Mouse (Mus musculus) liver, embryonic 16.5 days (tissue): Measurements from ENCODE around the gene Efna5. TPM values are rescaled to one million over a fixed set of nuclear protein-coding genes. Genes with fewer than 3 reads are reported as not detected.

Experiments
- ATAC-seq: fragments of 200-750 bp; cut with Nextera tagmentation; 2 replicates; pipeline ENCODE4 v1.8.0; 2017; ENCODE audit warnings: low read depth, mild to moderate bottlenecking, moderate number of reproducible peaks, moderate library complexity
- H3K27ac ChIP-seq: fragments of 300-500 bp; sonication (generic); 2 replicates; pipeline ENCODE4 v1.5.1; 2014; ENCODE audit warnings: mild to moderate bottlenecking, low read length
- H3K27me3 ChIP-seq: fragments of 300-500 bp; sonication (generic); 2 replicates; pipeline ENCODE4 v1.6.1; 2014; ENCODE audit warnings: low read depth, low read length, mixed read lengths; ENCODE audit not compliant: control insufficient read depth, insufficient read depth
- H3K36me3 ChIP-seq: fragments of 300-500 bp; sonication (generic); 2 replicates; pipeline ENCODE4 v1.6.1; 2014; ENCODE audit warnings: mild to moderate bottlenecking; ENCODE audit not compliant: control insufficient read depth, insufficient read depth
- H3K4me1 ChIP-seq: fragments of 300-500 bp; sonication (generic); 2 replicates; pipeline ENCODE4 v1.6.1; 2014; ENCODE audit warnings: low read depth, low read length, mixed read lengths; ENCODE audit not compliant: control insufficient read depth
- H3K4me2 ChIP-seq: fragments of 300-500 bp; sonication (generic); 2 replicates; pipeline ENCODE4 v1.6.1; 2014; ENCODE audit warnings: low read depth, low read length, mixed read lengths
- H3K4me3 ChIP-seq: fragments of 300-500 bp; sonication (generic); 2 replicates; pipeline ENCODE4 v1.5.1; 2014; ENCODE audit warnings: low read depth, mild to moderate bottlenecking, low read length
- H3K9ac ChIP-seq: fragments of 300-500 bp; sonication (generic); 2 replicates; pipeline ENCODE4 v1.6.1; 2014; ENCODE audit warnings: low read depth, low read length
- H3K9me3 ChIP-seq: fragments of 300-500 bp; sonication (generic); replicated peaks from 2 replicates; pipeline ENCODE4 v1.6.1; 2016; ENCODE audit warnings: low read length; ENCODE audit not compliant: control insufficient read depth
- WGBS: fragments of 180-500 bp; shearing (Covaris S2); extraction: QIAGEN DNeasy Blood & Tissue Kit; methylation state at CpG from one replicate; pipeline ENCODE4 v1.1.7; 2014; ENCODE audit not compliant: insufficient replicate concordance; 5-methylcytosine and 5-hydroxymethylcytosine counted together
- polyA plus RNA-seq: library from polyadenylated mRNA; unstranded; fragments of >200 nt; fragmentation: Nextera tagmentation; extraction: Ambion mirVana; gene quantifications from 2 replicates; pipeline ENCODE4 v1.2.1, GENCODE M21; 2015

The Efna5 gene
- polyA plus RNA-seq, 1 experiment from 2014 or later: 2.3 TPM

DNA sequence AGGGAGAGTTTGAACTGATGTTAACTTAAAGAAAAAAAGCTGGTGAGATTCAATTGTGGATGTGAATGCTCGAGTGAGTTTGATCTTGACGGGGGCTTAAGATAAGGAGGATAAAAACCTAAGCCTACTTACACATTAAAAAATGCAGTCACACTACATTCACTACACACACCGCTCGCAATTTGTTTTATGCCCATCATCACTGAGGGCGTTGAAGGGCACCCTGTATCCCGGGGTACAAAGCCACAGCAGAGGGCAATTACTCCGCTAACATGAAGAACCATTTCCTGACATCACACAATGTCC, 94.6 kb downstream of the Efna5 start:
- H3K36me3 ChIP-seq: no peaks in the 10 kb centered on the region
- 57% methylated on average over 7 of the region's 7 CpGs for WGBS
- H3K27me3 ChIP-seq: no peaks in the 10 kb centered on the region
- H3K9ac ChIP-seq: no peak overlapping the region
- no peak for ATAC-seq
- H3K4me3 ChIP-seq: no peak overlapping the region
- H3K27ac ChIP-seq: no peak overlapping the region
- no peaks in the 10 kb centered on the region for H3K4me1 ChIP-seq
- H3K4me2 ChIP-seq: no peak overlapping the region
- H3K9me3 ChIP-seq: no peaks in the 10 kb centered on the region

GRCm38 (mm10) chr17:62785781-62786601, 95.1 kb downstream of the Efna5 start:
- no peak for ATAC-seq
- 46% methylated on average over 4 of the region's 4 CpGs for whole genome bisulfite sequencing
- Histone ChIP-seq H3K27ac (no peak overlapping the region), H3K9me3 (no peaks in the 10 kb centered on the region), H3K27me3 (no peaks in the 10 kb centered on the region), H3K9ac (no peak overlapping the region), H3K4me3 (no peak overlapping the region), H3K4me2 (no peak overlapping the region), H3K36me3 (no peaks in the 10 kb centered on the region), H3K4me1 (no peaks in the 10 kb centered on the region)

GRCm38 (mm10) chr17:62784274-62785171, 96.6 kb downstream of the Efna5 start:
- 43% methylated on average over 27 of the region's 27 CpGs for WGBS
- Histone ChIP-seq H3K4me3 (peak overlapping the region; percentile 4; the same call in 1 of the 2 replicates), H3K36me3 (no peaks in the 10 kb centered on the region), H3K27me3 (no peaks in the 10 kb centered on the region), H3K4me1 (no peaks in the 10 kb centered on the region), H3K4me2 (peak overlapping the region; percentile 31), H3K9me3 (no peaks in the 10 kb centered on the region), H3K9ac (no peak overlapping the region), H3K27ac (no peak overlapping the region)
- peak; percentile 51; the same call in 1 of the 2 replicates for ATAC-seq

- no peaks in the 10 kb centered on the region for H3K27me3 ChIP-seq
- H3K27ac ChIP-seq: no peak overlapping the region
- H3K4me2 ChIP-seq: peak overlapping the region; percentile 31
- ATAC-seq: peak; percentile 66
- H3K9me3 ChIP-seq: no peaks in the 10 kb centered on the region
- peak overlapping the region; percentile 4; the same call in 1 of the 2 replicates for H3K4me3 ChIP-seq
- H3K9ac ChIP-seq: no peak overlapping the region
- H3K4me1 ChIP-seq: no peaks in the 10 kb centered on the region
- H3K36me3 ChIP-seq: no peaks in the 10 kb centered on the region
- 9% methylated on average over 13 of the region's 13 CpGs for WGBS
These were observed 97.4 kb downstream of the Efna5 start for GRCm38 (mm10) chr17:62783524-62784273.

DNA sequence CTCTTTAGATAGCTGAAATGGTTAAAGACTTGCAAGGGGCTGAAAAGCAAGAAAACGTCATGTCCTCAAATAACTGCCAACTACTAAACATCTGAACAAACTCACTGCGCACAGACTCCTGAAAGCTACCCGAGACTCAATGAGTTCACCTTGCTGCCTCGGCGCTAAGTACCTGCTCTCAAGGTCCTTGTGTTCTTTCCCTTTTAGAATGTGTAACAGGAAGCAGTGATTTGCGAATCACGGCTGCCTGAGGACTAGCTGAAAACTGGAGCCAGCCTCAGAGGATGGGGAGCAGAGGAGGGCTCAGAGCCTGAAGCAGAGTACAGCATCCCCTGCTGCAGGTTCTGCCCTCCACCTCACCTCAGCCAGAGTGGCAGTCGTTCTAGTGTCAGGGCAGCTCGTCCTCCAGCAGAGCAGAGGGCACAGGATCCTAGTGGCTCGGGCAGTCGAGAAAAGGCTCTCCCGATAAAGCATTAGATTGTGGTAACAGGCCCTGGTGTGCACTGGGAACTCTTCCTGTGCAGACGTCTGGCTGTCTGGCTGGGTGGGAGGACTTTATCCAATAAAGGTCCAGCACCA, 98.2 kb downstream of the Efna5 start:
- H3K4me2 ChIP-seq: no peak overlapping the region
- H3K9ac ChIP-seq: no peak overlapping the region
- H3K9me3 ChIP-seq: no peaks in the 10 kb centered on the region
- H3K4me1 ChIP-seq: no peaks in the 10 kb centered on the region
- no peak overlapping the region for H3K27ac ChIP-seq
- no peak overlapping the region for H3K4me3 ChIP-seq
- 46% methylated on average over 13 of the region's 13 CpGs for WGBS
- no peaks in the 10 kb centered on the region for H3K36me3 ChIP-seq
- no peaks in the 10 kb centered on the region for H3K27me3 ChIP-seq
- no peak for ATAC-seq

GRCm38 (mm10) chr17:62781120-62781519, 100.0 kb downstream of the Efna5 start:
- no peaks in the 10 kb centered on the region for H3K36me3 ChIP-seq
- WGBS: 47% methylated on average over 6 of the region's 6 CpGs
- H3K4me2 ChIP-seq: no peak overlapping the region
- H3K9me3 ChIP-seq: no peaks in the 10 kb centered on the region
- H3K4me3 ChIP-seq: no peak overlapping the region
- H3K27me3 ChIP-seq: no peaks in the 10 kb centered on the region
- ATAC-seq: no peak
- no peak overlapping the region for H3K27ac ChIP-seq
- no peaks in the 10 kb centered on the region for H3K4me1 ChIP-seq
- H3K9ac ChIP-seq: no peak overlapping the region

GRCm38 (mm10) chr17:62777858-62778564, 103.1 kb downstream of the Efna5 start:
- H3K27me3 ChIP-seq: no peaks in the 10 kb centered on the region
- H3K36me3 ChIP-seq: no peaks in the 10 kb centered on the region
- ATAC-seq: no peak
- no peaks in the 10 kb centered on the region for H3K9me3 ChIP-seq
- H3K4me1 ChIP-seq: no peaks in the 10 kb centered on the region
- no peak overlapping the region for H3K4me2 ChIP-seq
- H3K4me3 ChIP-seq: no peak overlapping the region
- WGBS: 48% methylated on average over 10 of the region's 10 CpGs
- no peak overlapping the region for H3K9ac ChIP-seq
- H3K27ac ChIP-seq: no peak overlapping the region

DNA sequence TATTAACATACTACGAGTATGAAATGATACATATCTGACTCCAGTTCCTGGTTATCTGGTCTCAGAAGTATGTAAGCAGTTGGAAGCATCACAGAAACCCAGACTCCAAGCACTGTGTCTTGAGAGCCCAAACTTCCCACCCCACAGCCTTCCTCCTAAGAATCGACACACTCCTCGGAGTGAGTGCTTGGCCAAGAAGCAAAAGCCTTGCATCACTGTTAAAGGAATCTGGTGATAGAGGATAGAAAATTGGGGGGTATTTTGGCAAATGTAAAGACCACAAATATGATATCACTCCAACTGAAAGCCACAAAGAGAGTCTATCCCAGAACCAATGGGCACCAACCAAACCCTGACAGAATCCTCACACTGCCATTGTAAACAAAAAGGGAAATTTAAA, 104.4 kb downstream of the Efna5 start:
- 47% methylated on average over 3 of the region's 3 CpGs for WGBS
- H3K9me3 ChIP-seq: no peaks in the 10 kb centered on the region
- H3K27me3 ChIP-seq: no peaks in the 10 kb centered on the region
- no peak overlapping the region for H3K9ac ChIP-seq
- H3K36me3 ChIP-seq: no peaks in the 10 kb centered on the region
- H3K4me2 ChIP-seq: no peak overlapping the region
- H3K4me1 ChIP-seq: no peaks in the 10 kb centered on the region
- no peak overlapping the region for H3K27ac ChIP-seq
- ATAC-seq: no peak
- H3K4me3 ChIP-seq: no peak overlapping the region
